Mouse (Mus musculus): Measurements from ENCODE around the gene Cdh4.

The Cdh4 gene

DNA sequence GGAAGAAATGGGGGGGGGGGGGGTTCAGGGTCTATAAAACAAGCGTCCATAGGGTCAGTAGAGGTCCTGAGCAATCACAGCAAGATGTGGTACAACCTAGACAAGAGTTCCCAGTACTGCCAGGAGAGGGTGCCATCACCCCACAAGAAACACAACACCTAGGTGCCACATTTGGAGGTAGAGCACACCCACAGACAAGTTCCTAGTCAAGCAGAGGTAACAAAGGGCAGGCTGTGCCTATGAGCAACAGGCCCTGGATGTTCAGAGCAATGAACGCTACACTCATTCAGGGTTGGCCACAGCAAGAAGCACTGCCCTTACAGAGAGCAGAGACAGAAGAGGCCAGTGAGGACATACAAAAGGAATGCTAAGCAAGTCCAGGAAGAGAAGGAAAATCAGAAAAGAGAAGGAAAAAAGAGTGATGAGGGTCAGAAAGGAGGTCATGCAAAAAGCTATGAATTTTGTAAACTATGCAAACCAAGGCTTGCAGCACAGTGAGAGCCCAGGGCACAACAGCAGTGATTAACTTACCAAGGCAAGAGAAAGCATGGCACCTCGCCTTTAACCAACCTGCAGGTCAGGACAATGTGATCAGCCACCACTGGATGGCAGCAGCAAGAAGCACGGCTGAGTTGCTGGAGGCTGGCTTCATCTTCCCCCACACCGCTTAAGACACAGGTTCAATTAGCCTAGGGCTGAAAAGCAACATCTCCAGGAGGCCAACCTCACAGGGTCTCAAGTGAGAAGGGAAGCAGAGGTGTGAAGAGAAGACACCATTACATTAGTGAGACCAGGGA, 474.8 kb downstream of the Cdh4 start:
- peak; percentile 78 to 92 for DNase-seq (ENCODE audit: inconsistent age in 2 of 2, low spot score in 1 of 2)

DNA sequence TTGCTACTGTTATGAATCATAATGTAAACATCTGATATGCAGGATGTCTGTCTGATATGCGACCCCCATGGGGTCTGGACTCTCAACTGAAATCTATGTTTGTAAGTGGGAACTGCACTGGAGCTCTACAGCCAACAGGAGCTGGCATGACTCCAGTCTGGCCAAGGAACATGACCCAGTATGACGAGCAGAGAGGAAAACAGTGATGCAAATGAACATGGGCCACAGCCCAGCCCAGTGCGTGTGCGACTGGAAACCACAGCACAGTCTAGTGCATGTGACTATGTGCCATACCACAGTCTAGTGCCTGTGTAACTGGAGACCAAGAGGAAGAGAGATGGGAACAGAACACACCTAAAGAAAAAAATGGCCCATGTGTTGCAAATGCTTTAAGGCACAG, 477.8 kb downstream of the Cdh4 start:
- DNase-seq (ENCODE audit: inconsistent age in 2 of 2, low spot score in 1 of 2) = no peak

DNA sequence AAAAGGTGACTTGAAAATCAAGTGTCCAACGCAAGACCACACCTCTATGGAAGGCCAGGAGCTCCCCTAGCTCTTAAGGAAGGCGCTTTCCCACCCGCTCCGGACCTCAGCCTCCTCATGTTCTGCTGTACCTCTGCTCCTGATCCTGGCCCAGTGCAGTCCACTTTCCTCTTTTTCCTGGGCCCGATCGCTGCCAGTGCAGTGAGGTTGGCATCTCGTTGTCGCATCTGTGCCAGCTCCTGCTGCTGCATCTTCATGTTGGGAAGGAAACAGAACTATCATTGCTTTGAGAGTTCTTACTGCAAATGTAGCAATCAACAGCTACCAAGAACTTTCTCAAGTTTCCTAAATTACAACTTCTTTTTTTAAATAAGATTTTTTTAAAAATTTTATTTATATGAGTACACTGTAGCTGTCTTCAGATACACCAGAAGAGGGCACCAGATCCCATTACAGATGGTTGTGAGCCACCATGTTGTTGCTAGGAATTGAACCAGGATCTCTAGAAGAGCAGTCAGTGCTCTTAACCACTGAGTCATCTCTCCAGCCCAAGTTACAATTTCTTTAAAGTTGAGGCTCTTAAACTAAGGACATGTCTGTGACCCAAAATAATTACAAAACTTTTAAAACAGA, 478.9 kb downstream of the Cdh4 start:
- no peak for DNase-seq (ENCODE audit: inconsistent age in 2 of 2, low spot score in 1 of 2)

DNA sequence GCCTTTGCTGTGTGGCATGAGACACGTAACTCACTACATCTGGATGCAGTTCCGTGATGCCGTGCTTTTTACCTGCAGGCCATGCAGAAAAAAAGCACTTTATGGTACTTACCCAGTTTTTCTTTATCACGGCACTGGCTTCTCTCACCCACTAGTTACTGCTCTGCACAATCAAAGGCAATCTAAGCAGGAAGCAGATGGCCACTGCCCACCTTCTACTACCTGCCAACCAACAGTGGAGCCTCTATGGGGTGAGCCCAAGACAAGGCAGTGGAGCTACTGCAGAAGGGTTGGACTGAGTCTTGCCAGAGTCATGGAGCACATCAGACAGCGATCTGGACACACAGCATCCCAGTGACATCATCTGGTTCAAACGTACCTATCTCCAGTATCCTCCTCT, 481.8 kb downstream of the Cdh4 start:
- DNase-seq (ENCODE audit: inconsistent age in 2 of 2, low spot score in 1 of 2) = no peak

DNA sequence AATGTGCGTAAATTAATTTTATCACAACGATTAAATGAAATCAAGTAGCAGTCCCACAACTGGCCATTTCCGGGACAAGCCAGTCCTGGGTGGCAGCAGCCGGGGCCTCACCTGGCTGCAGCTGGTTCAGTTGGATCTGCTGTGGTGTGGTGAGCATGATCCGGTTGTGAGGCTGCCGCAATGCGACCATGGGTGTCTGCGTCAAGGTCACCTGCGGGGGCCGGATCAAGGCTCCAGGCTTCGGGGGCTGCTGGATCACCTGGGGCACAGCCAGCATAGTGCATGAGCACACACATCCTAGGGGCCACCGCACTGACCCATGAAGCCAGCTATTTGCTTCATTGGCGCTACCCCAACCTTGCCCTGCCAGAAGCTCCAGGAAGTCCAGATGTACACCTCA, 486.9 kb downstream of the Cdh4 start:
- peak in 1 of 2 experiments; percentile 54 for DNase-seq (ENCODE audit: inconsistent age in 2 of 2, low spot score in 1 of 2)

DNA sequence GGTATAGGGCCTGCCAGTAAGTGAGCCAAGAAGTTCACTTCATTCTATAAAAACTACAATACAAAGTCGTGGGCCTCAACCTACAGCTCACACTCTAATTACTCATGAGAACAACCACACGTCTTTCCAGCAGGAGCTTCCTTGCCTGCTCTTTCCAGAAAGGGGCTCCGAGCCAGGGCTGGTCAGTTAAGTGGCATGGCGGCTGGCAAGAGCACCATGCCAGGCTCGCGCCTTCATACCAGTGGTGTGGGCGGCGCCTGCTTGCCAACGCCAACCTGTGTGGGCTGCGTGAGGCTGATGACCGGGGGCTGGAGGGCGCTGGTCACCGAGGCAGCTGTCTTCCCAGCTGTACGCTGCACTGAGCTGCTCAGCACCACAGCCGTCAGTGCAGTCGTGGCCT, 489.5 kb downstream of the Cdh4 start:
- no peak for DNase-seq (ENCODE audit: inconsistent age in 2 of 2, low spot score in 1 of 2)

DNA sequence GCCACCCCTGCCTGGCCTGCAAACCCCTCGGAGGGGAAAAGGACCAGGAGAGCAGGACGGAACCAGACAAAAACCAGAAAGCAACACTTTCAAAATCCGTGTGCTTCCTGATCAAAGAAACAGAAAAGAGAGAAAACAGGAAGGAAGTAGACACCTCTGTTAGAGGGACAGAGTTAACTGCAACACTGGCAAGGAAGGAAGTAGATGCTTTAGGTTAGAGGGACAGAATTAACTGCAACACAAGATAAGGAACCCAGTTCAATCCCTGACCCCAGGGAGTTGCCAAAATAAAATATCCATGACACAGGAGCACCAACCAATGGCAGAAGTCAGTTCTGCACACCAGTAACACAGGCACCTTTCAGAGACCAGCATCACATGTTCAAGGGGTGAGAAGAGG, 491.9 kb downstream of the Cdh4 start:
- DNase-seq (ENCODE audit: inconsistent age in 2 of 2, low spot score in 1 of 2) = no peak

DNA sequence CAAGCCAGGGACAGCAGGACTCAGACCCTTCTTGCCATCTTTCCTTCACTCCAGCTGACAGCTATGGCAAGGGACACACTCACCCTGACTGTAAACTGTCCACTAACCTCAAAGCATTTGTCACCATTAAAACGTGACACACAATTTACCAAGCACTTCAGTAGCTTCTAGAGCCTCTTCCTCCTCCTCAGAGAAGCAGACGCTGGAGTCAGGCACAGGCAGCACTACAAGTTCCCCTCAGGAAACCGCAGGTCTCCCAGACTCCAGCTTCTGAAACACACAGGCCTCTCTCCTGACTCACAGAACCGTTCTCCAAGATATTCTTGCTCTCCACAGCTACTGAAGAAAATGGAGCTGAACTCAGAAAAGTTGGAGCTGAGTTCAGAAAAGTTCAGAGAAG, 494.9 kb downstream of the Cdh4 start:
- no peak for DNase-seq (ENCODE audit: inconsistent age in 2 of 2, low spot score in 1 of 2)

DNA sequence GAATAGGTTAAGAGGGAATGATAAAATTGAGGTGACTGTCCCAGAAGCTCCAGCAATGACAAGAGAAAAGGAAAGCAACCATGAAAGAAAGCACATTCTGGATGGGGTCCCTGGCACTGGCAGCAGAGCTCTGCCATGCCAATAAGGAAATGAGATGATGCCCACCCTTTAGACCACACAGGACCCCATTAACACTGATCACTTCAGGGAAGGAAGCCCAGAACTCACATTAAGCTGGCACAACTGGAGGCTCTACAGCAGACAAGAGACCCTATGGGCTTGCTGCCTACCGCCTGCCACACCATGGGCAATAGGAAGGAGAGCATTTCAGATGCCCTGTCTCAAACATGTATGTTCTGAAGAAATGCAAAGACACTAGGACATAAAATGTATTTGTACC, 499.5 kb downstream of the Cdh4 start:
- no peak for DNase-seq (ENCODE audit: inconsistent age in 2 of 2, low spot score in 1 of 2)

DNA sequence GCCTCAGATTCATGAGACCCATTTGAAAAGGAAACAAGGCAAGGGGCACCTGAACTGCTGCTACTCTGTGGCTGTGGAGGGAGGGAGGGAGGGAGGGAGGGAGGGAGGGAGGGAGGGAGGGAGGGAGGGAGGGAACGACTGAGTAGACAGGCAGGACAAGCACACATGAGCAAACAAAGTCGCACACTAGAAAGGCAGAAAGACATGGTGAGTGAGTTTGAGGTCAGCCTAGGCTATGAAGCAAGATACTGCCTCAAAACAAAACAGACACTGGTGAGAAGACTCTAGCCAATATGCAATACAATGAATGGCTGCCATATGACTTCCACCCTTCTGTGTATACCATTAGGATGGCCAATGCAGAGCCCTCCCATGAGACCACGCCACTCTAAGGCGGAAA, 502.8 kb downstream of the Cdh4 start:
- DNase-seq (ENCODE audit: inconsistent age in 2 of 2, low spot score in 1 of 2) = no peak

DNA sequence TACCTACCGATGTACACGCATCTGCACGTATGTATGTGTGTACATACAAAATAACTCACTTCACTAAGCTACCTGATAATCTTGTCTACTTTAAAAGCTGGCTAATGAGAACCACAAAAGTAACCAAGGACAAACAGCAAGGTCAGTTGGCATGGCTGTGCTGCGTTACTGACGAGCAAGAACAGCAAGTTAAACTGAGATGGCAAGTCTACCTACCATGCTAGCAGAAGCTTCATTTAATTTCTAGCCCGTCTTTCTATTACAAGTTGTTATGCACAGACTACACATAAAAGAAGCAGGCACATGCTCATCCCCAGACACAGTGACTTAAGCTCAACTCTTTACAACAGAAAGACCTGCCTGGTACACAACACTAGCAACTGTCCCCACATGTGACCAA, 504.3 kb downstream of the Cdh4 start:
- DNase-seq (ENCODE audit: inconsistent age in 2 of 2, low spot score in 1 of 2) = peak; percentile 55 to 83

DNA sequence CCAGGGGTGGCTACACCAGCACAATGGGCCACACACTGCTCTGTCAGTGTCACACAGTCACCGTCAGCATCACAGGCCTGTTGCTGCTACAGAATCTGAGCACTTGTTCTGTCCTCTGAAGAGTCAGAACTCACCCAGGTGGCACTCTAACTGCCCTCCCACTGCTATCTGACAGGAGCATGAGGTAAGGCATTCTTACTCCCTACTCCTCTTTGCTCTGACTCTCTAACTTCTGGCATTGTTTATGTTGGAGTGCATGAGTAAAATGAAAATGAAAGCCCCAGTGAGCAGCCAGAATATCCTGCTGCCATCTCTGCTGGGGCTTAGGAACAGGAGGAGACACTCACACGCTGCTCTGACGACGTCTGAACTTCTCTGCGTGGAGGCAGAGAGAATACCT, 505.4 kb downstream of the Cdh4 start:
- DNase-seq (ENCODE audit: inconsistent age in 2 of 2, low spot score in 1 of 2) = no peak

DNA sequence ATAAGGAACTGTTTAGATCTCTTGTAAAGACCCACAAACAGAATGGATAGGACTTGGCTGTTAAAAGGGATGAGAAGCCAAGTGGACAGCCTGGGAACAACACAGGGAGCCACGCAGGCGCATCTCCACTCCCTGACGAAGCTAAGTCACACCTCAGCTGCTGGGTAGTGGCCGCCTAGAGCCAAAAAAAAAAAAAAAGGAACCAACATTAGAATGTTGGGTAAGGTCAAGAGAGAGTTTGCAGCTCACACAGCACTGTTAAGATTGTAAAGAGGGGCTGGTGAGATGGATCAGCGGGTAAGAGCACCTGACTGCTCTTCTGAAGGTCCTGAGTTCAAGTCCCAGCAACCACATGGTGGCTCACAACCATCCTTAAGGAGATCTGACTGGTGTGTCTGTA, 506.6 kb downstream of the Cdh4 start:
- DNase-seq (ENCODE audit: inconsistent age in 2 of 2, low spot score in 1 of 2) = no peak
